Mouse (Mus musculus) liver, adult 2 months (tissue): ENCODE measurements around the gene Anks1b. TPM values are rescaled to one million over a fixed set of nuclear protein-coding genes. Genes with fewer than 3 reads are reported as not detected.

Experiments
- DNase-seq: peaks from one replicate; pipeline ENCODE4 v3.0.0-alpha.2; 2011; ENCODE audit warnings: low read depth, low spot score; ENCODE audit errors: extremely low read depth
- H3K27ac ChIP-seq: fragments of 200-500 bp; replicated peaks from 2 replicates; pipeline ENCODE4 v1.5.1; 2012; ENCODE audit warnings: low read depth, mild to moderate bottlenecking, control low read depth, inconsistent platforms, low read length; ENCODE audit not compliant: insufficient read depth
- H3K27me3 ChIP-seq: fragments of 200-500 bp; 2 replicates; pipeline ENCODE4 v1.6.1; 2012; ENCODE audit warnings: mild to moderate bottlenecking, moderate library complexity, low read length, inconsistent platforms; ENCODE audit not compliant: control insufficient read depth, insufficient read depth
- H3K36me3 ChIP-seq: fragments of 200-500 bp; 2 replicates; pipeline ENCODE4 v1.6.1; 2012; ENCODE audit warnings: low read length, inconsistent platforms; ENCODE audit not compliant: control insufficient read depth, insufficient read depth
- H3K4me1 ChIP-seq: fragments of 200-500 bp; 2 replicates; pipeline ENCODE4 v1.6.1; 2011; ENCODE audit warnings: low read length; ENCODE audit not compliant: control insufficient read depth, insufficient read depth
- H3K4me3 ChIP-seq: fragments of 200-500 bp; 2 replicates; pipeline ENCODE4 v1.5.1; 2011; ENCODE audit warnings: low read depth, mild to moderate bottlenecking, control low read depth, low read length, moderate library complexity; ENCODE audit not compliant: insufficient read depth
- H3K79me2 ChIP-seq: fragments of 200-500 bp; 2 replicates; pipeline ENCODE4 v1.6.1; 2012; ENCODE audit warnings: inconsistent platforms, mild to moderate bottlenecking, low read length, moderate library complexity; ENCODE audit not compliant: control insufficient read depth, insufficient read depth
- H3K9ac ChIP-seq: fragments of 200-500 bp; 2 replicates; pipeline ENCODE4 v1.6.1; 2012; ENCODE audit warnings: low read depth, mild to moderate bottlenecking, control low read depth, inconsistent platforms, low read length
- CTCF ChIP-seq: fragments of 200-500 bp; IDR thresholded peaks from 2 replicates; pipeline ENCODE4 v1.5.1; 2011; ENCODE audit warnings: low read depth, low read length, control low read depth
- POLR2A ChIP-seq: fragments of 200-500 bp; IDR thresholded peaks from 2 replicates; pipeline ENCODE4 v1.6.1; 2011; ENCODE audit warnings: low read length, control low read depth; ENCODE audit not compliant: insufficient read depth; ENCODE audit errors: extremely low read depth
- WGBS: fragments of 180-500 bp; shearing (Covaris S2); methylation state at CpG from one replicate; pipeline ENCODE4 v1.1.7; 2018; 5-methylcytosine and 5-hydroxymethylcytosine counted together
- polyA plus RNA-seq: library from polyadenylated mRNA; depleted of rRNA; stranded (reverse); fragments of >200 nt; gene quantifications from 2 replicates; pipeline ENCODE4 v1.2.3, GENCODE M21; 2012
- total RNA-seq: library from RNA; depleted of rRNA; stranded (reverse); fragments of >200 nt; gene quantifications from 2 replicates; pipeline ENCODE4 v1.2.3, GENCODE M21; 2014

Anks1b gene
- total and polyA plus RNA-seq, 2 experiments, result under 0.01 TPM; not detected in 1

DNA sequence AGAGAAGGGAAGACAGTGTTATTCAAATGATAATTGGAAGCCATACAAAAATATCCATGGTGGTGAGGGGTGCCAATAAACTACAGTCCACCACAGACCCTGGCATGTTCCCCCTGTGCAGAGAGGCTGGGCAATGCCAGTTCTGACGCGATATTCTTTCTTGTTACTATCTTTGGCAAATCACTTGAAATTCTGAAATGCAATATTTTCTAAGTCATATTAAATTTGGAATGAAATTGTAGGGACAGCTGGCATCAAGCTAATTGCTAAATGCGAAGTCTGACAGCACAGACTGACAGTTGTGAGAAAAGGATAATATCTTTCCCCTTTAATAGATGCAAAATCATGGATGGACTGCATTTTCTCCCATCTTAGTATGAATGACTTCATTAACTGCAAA is 103.3 kb downstream of the Anks1b start:
- H3K36me3 ChIP-seq, result no peaks in the 10 kb centered on the region
- H3K4me1 ChIP-seq, result no peaks in the 10 kb centered on the region
- H3K27me3 ChIP-seq, result no peaks in the 10 kb centered on the region
- 85% methylated on average over 3 of the region's 3 CpGs for WGBS
- H3K79me2 ChIP-seq, result no peaks in the 10 kb centered on the region
- no peak for TF ChIP-seq POLR2A
- no peak overlapping the region for H3K9ac ChIP-seq
- no peak overlapping the region for H3K4me3 ChIP-seq
- no peak overlapping the region for H3K27ac ChIP-seq
- no peak for DNase-seq

DNA sequence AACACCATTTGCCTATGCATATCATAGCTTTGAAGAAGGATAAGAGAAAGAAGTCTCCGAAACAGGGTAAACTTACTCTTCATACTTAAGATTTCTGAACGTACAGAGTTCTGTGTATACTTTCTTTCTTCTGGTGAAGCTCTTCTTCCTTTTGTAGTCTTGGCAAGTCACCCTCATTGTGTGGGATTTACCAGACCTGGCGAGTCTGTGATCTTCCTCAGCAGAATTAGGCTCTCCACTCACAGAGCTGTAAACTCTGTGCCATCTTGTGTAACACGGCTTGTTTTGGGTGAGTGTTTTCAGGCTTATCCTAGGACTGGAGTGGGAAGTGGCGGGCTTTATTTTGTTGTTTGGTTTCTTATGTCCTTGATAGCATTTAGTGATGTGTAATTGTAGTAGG is 120.9 kb downstream of the Anks1b start:
- 81% methylated on average over 5 of the region's 5 CpGs for WGBS
- no peaks in the 10 kb centered on the region for H3K4me1 ChIP-seq
- DNase-seq, result no peak
- H3K27ac ChIP-seq, result no peak overlapping the region
- no peaks in the 10 kb centered on the region for H3K79me2 ChIP-seq
- H3K9ac ChIP-seq, result no peak overlapping the region
- no peak for TF ChIP-seq POLR2A
- no peak for TF ChIP-seq CTCF
- no peaks in the 10 kb centered on the region for H3K36me3 ChIP-seq
- no peaks in the 10 kb centered on the region for H3K27me3 ChIP-seq
- H3K4me3 ChIP-seq, result no peak overlapping the region

DNA sequence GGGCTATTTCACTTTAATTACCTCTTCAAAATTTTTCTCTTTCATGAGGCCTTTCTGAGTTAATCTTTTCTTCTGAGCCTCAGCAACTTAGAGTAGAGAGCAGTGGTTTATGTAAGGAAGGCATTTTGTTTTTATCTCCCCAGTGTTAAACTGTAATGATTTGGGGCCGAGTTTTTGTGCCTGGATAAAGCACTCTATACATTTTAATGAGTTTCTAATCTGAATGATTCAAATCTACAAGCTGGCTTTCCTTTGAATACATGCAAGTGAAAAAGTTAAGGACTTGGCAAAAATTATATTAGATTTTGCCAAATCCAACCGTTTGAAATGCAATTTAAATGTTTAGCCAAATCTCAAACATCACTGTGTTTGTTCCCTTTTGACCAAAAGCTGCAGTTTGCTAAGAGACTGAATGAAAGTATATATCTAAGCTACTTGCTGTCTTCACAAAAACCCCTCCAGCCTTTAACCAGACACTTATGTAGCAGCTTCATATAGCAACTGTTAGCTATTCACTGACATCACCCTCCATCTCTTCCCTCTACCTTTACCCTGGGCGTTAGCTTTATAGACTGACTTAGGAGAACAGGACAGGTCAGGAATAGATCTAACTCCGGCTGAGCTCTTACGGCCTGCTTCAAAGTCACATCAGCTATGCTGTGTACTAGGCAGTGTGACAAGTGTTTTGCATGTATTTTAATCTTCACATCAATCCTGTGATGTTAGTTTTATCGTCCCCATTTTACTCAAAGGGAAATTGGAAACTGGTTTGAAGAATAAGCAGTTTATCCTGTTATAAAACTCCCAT is 122.5 kb downstream of the Anks1b start:
- DNase-seq, result no peak
- WGBS, result 67% methylated on average over 6 of the region's 6 CpGs
- Histone ChIP-seq H3K79me2 (no peaks in the 10 kb centered on the region), H3K4me3 (no peak overlapping the region), H3K9ac (no peak overlapping the region), H3K27ac (no peak overlapping the region), H3K4me1 (no peaks in the 10 kb centered on the region), H3K27me3 (no peaks in the 10 kb centered on the region), H3K36me3 (no peaks in the 10 kb centered on the region)
- no peak for TF ChIP-seq CTCF
- no peak for TF ChIP-seq POLR2A

DNA sequence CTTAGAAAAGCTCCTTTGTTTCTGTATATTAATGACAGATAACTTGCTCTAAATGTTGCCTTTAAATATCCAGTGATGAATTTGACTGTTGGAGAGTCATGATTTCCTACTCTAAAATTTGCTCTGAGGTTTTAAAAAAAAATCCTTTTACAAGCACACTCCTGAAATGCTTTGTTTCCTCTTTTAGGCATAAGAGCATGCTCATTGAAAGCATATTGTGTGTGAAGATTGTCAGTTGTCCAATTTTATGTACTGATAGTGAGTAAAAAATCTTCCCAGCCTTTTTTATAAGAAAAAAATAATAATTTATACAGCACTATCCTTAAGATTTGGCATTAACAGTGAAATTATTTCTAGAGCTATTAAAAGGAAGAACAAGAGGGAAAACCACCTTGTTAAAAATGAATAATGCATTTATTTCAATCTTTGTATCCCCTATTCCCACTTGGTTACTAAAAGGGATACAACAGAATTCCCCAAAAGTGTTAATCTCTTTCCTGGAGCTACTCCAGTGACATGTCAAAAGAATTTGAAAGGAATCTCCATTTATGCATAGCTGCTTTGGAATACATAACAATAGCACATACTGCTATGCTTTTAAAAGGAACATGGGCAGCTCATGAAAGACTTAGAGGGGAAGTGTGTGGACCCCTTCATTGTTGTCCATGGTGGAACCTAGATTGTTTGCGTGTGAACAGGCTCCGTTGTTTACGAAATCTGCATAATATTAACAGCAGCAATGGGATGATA is 130.8 kb downstream of the Anks1b start:
- Histone ChIP-seq H3K27me3 (no peaks in the 10 kb centered on the region), H3K9ac (no peak overlapping the region), H3K36me3 (no peaks in the 10 kb centered on the region), H3K79me2 (no peaks in the 10 kb centered on the region), H3K4me3 (no peak overlapping the region), H3K4me1 (no peaks in the 10 kb centered on the region), H3K27ac (no peak overlapping the region)
- no peak for DNase-seq
- 84% methylated on average over 3 of the region's 3 CpGs for WGBS
- TF ChIP-seq CTCF (no peak), POLR2A (no peak)

DNA sequence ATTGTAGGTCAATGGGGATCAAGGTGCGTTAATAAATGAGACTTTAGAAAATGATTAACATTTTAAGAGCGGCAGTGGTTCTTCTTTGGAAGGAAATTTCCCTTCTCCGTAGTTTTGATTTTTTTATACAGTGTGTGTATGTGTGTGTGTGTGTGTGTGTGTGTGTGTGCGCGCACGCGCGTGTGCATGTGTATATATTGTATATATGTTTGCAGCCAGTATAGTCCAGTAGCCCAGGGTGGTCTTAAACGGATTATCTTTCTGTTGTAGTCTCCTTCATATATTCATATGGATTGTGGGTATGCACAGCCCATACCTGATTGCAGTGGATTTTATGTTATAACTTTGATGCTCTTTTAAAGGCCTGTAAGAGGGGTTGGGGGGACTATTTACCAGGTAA is 131.6 kb downstream of the Anks1b start:
- 88% methylated on average over 9 of the region's 9 CpGs for WGBS
- TF ChIP-seq POLR2A, result no peak
- no peak for TF ChIP-seq CTCF
- no peak for DNase-seq

DNA sequence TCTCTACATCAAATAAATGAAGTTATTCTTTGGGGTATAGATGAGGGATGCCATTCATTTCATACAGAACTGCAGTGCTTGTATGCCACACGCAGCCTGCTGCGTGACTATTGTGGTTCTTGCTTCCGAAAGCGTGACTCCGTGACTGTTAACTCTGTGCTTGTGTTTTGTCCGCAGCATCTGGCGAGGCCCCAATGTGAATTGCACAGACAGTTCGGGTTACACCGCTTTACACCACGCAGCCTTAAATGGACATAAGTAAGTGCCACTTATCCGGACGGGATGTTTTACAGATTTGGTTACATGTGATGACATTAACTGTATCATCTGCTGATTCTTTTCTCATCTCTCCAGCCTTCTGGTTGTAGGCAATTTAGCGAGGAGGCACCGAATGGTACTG is 159.7 kb downstream of the Anks1b start:
- Histone ChIP-seq H3K4me3 (no peak overlapping the region), H3K9ac (no peak overlapping the region), H3K27ac (no peak overlapping the region), H3K4me1 (no peaks in the 10 kb centered on the region), H3K79me2 (no peaks in the 10 kb centered on the region), H3K36me3 (no peaks in the 10 kb centered on the region), H3K27me3 (no peaks in the 10 kb centered on the region)
- TF ChIP-seq POLR2A, result no peak
- TF ChIP-seq CTCF, result no peak
- DNase-seq, result no peak
- WGBS, result 87% methylated on average over 14 of the region's 14 CpGs

More for the DNA sequence above, 131.6 kb downstream of the Anks1b start:
- Histone ChIP-seq H3K4me1 (no peaks in the 10 kb centered on the region), H3K9ac (no peak overlapping the region), H3K36me3 (no peaks in the 10 kb centered on the region), H3K27me3 (no peaks in the 10 kb centered on the region), H3K4me3 (no peak overlapping the region), H3K79me2 (no peaks in the 10 kb centered on the region), H3K27ac (no peak overlapping the region)
